Mouse (Mus musculus): ENCODE results near the gene Cnpy1. TPM values are rescaled to one million over a fixed set of nuclear protein-coding genes. Genes with fewer than 3 reads are reported as not detected.

The Cnpy1 gene
- not detected for total RNA-seq (2021)

- intact Hi-C loops (cut with DNase I) = no loop called here
- DNase-seq = no peak
Measured at GRCm38 (mm10) chr5:28245574-28245973, at the start of gene Cnpy1. Gene Cnpy1, minus strand, starts transcription at chr5:28245806.

DNA sequence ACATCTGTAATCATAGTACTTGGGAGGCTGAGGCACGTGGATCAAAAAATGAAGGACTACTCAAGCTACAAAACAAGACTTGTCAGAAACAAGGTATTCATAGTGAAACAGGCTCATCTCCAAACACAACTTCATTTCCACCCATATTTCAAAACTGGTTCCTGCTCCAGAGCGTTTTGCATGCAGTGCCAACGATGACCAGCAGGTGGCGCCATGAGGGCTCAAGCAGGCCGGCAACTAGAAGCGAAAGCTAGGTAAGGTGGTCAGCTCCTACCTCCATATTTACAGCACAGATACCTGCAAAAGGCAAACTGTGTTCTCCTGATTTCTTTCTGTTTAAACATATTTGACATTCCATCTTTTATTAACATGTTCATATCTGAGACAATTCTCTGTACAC is 48.4 kb upstream of the Cnpy1 start:
- DNase-seq = peak; percentile 85 to 93
- intact Hi-C loops (cut with DNase I) = loop anchor here (1.0 kb wide), 1 partner anchor 94 kb away; no protein-coding TSS in a partner anchor

DNA sequence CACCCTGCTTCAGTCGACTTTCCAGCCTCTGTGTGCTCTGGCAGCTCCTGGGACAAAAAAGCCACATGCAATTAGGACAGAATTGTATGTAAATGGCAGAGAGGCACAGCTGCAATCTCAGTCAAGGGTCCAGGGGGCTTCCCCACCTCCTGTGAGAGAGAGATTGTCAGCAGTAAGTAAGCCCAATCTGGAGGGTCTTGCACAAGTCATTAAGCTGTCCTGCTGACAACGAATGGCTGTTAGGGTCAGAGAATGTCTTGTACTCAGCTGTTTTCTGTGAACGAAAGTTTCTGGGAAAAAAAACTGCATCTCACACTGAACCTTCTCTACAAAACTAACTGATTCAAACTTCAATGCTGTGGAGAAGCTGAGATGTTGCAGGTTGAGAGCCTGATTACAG is 46.7 kb upstream of the Cnpy1 start:
- DNase-seq = no peak
- intact Hi-C loops (cut with DNase I) = no loop called here

DNA sequence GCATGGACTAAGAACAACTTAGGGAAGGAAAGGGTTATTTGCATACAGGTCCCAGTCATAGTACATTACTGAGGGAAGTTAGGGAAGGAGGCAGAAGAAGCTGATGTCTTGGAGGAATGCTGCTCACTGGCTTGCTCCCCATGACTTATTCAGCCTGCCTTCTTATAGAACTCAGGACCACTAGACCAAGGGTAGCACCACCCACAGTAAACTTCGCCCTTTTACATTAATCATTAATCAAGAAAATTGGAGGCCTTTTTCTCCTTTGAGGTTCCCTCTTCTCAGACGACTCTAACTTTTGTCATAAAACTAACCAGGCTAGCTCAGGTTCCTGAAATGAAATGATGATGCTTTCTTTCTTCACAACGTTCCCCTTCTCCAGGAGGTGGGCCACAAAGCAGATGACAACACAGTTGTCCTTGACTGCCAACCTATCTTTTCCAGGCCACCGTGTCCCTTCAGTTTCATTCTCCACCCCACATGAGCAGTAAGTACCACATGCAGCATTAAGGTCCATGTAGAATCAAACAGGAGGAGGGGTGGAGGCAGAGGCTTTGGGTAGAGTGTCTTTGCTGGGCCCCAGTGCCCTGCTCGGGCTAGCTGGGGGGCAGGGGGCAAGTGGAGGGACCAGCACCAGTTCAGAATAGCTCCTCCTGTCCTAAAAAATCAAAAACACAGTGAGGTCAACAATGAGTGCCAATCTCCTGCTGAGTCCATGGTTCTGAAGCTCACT is 45.7 kb upstream of the Cnpy1 start:
- no peak for DNase-seq
- intact Hi-C loops (cut with DNase I) = no loop called here

DNA sequence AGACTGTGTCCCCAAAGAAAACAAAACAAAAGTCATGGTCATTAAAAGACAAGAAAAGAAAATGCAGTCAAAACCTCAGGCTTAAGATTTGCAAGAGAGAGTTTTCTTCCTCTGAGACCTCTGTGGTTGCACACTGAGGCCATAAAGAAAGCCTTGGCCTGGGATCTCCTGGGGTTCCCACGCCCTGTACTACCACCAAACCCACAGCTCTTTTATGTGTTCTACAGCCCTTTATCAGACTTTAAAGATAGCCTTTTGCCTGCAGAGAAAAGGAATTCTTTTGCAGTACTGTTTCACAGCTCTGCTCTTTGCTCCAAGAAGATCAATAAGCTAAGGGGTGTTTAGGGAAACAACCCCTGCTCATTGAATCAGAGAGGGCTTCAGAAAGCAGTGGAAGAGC is 45.0 kb upstream of the Cnpy1 start:
- intact Hi-C loops (cut with DNase I) = no loop called here
- DNase-seq = no peak

DNA sequence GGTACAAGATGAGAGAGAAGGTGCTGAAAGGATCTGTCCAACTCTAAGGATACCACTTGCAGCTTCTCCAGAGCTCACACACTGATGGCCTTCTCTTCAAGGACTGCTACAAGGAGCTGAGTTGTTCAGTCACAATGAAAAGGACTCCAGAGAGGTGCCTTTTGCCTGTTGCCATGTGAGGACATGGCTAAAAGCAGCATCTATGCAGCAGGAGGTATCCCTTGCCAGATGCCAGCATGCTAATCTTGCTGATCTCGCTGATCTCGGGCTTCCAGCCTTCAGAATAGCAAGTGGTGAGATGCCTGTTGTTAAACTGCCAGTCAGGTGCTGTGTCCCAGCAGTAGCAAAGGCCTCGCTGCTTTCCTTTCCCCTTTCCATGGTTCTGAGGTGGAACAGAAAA is 43.5 kb upstream of the Cnpy1 start:
- intact Hi-C loops (cut with DNase I) = no loop called here
- no peak for DNase-seq

GRCm38 (mm10) chr5:28277279-28277678 is 31.7 kb upstream of the Cnpy1 start:
- intact Hi-C loops (cut with DNase I) = no loop called here

GRCm38 (mm10) chr5:28272836-28273235 is 27.2 kb upstream of the Cnpy1 start:
- no peak for DNase-seq
- intact Hi-C loops (cut with DNase I) = no loop called here

More at GRCm38 (mm10) chr5:28277279-28277678, 31.7 kb upstream of the Cnpy1 start:
- DNase-seq = no peak

DNA sequence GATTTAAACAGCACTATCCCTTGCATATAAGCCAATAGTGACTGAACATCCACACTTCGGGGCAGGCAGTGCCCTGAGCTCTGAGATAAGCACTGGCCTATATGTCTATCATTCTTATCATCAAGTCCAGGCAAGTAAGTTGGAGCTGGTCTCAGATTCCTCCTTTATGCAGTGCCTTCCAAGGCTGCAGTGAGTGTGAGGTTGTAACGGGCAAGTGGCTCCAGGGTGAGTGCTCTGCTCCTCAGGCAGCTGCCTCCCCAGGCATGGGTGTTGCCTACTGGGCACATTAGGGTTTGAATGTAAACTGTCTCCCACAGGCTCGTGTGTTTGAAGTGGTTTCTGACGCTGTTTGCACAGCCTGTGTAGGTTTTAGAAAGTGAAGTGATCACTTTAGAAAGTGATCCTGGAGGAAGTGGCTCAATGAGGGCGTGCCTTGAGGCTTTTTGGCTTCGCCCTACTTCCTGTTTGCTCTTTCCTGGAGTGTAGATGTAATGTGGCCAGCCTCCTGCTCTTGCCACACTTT is 23.9 kb upstream of the Cnpy1 start:
- intact Hi-C loops (cut with DNase I) = no loop called here
- DNase-seq = no peak

DNA sequence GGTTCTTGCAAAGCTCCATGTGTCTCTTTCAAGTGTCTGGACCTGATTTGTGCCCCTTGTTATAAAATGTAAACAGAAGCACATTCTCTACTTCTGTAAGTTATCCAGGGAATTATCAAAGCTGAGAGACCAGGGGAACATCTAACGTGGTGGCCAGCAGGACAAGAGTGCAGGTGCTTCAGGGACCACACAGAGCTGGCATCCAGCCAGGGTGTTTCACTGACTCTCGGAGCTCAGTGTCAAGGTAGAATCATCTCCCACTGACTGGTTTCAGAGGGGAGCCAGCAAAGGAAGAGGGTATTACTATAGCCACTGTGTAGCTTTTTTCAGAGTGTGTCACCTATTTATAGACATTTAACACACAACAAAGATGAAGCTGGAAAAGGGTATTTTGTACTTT is 22.0 kb upstream of the Cnpy1 start:
- intact Hi-C loops (cut with DNase I) = no loop called here
- no peak for DNase-seq

GRCm38 (mm10) chr5:28265653-28266052 is 20.0 kb upstream of the Cnpy1 start:
- intact Hi-C loops (cut with DNase I) = no loop called here
- DNase-seq = no peak

DNA sequence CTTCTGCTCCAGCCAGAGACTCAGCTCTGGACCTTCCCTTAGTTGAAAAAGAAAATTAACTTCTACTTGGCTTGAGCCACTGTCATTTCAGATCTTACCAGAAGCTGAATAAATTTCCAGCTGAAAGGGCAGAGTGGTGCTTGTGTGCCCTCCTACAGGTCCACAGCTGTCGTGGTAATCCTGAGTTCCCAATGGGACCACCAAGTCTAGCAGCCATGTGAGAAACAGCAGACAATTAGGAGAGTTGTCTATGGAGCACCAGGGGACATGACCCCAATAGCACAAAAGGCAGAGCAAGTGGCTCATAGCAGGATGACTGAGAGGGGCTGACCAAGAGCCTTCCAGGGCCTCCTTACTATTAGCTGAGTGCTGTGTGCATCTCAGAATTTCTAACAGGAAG is 18.2 kb upstream of the Cnpy1 start:
- intact Hi-C loops (cut with DNase I) = no loop called here

GRCm38 (mm10) chr5:28262070-28262469 is 16.5 kb upstream of the Cnpy1 start:
- intact Hi-C loops (cut with DNase I) = no loop called here
- DNase-seq = no peak

More for the DNA sequence above, 18.2 kb upstream of the Cnpy1 start:
- DNase-seq = no peak

- intact Hi-C loops (cut with DNase I) = no loop called here
- DNase-seq = no peak
Measured at GRCm38 (mm10) chr5:28259939-28260338, 14.3 kb upstream of the Cnpy1 start.

GRCm38 (mm10) chr5:28259385-28259784 is 13.8 kb upstream of the Cnpy1 start:
- no peak for DNase-seq
- intact Hi-C loops (cut with DNase I) = no loop called here

DNA sequence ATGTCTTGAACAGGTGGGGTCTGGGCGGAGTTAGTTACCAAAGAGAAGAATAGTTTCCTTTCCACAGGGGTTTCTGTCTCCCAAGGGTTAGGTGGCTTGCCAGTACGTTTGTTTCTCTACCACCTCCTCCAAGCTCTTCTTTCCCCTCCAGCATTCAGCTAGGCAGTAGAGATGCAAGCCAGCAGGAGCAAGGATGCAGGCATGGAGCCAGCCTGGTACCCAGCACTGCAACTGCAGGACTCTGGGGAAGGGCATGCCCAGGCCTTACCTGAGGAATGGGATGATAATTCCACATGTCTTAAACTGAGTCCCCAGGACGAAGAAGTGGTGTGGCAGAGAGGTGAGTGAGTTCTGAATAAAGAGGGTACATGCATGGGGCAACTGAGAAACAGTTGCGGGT is 12.2 kb upstream of the Cnpy1 start:
- DNase-seq = no peak
- intact Hi-C loops (cut with DNase I) = no loop called here

- intact Hi-C loops (cut with DNase I) = no loop called here
- no peak for DNase-seq
Measured at GRCm38 (mm10) chr5:28252999-28253398, 7.4 kb upstream of the Cnpy1 start.

DNA sequence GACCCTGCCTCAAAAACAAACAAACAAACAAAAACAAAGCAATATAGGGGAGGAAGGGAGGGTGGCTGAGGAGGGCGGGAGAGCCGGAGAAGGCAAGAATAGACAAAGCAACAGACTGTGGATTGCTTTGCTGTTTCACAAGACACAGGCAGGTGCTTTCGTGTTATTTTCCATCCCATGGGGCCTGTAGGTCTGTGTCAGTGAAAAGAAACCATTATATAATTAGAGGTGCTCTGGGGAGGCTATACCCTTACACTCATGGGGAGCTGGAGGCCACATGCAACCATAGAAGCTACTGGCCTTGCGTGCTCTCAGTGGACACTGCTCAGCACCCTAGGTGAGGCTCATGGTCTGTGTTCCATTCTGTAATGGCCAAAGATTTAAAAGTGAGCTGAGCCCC is 6.7 kb upstream of the Cnpy1 start:
- no peak for DNase-seq
- intact Hi-C loops (cut with DNase I) = no loop called here

GRCm38 (mm10) chr5:28251211-28251764 is 5.7 kb upstream of the Cnpy1 start:
- no peak for DNase-seq
- intact Hi-C loops (cut with DNase I) = no loop called here

DNA sequence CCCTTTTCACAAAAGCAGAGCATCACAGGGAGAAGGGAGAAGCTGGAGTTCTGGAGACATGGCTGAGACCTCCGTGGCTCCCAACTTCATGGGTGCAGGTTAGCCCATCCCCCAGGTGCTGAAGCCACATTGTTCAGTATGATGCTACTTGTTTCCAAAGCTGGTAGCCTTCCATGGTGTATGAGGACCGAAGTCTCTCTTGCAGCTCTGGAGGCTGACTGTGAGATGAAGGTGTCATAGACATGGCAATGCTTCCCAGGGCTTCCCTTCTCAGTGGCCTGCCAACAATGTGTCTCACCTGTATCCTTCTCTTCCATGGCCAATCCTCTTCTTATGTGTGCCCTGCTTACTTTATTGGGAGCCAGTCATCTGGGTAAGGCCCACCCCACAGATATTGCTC is 4.9 kb upstream of the Cnpy1 start:
- intact Hi-C loops (cut with DNase I) = no loop called here
- DNase-seq = no peak

DNA sequence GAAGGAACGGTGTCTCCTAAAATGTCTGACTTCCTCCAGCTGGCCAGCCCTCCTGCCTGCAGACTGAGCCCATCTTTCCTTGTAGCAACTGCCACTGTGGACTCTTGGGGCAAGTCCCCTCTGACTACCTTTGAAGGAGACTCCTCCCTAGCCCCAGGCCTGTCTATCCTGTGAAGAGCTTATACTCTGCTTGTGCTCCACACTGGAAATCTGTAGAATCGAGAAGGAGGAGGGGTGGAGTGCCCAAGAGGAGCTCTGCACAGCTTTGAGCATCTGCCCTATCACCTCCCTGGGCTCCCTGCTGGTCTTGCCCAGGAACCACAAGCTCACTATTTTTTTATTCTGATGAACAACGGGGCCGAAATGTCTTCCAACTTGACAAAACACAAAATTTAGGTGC is 485 bp downstream of the Cnpy1 start:
- no peak for DNase-seq
- intact Hi-C loops (cut with DNase I) = no loop called here

DNA sequence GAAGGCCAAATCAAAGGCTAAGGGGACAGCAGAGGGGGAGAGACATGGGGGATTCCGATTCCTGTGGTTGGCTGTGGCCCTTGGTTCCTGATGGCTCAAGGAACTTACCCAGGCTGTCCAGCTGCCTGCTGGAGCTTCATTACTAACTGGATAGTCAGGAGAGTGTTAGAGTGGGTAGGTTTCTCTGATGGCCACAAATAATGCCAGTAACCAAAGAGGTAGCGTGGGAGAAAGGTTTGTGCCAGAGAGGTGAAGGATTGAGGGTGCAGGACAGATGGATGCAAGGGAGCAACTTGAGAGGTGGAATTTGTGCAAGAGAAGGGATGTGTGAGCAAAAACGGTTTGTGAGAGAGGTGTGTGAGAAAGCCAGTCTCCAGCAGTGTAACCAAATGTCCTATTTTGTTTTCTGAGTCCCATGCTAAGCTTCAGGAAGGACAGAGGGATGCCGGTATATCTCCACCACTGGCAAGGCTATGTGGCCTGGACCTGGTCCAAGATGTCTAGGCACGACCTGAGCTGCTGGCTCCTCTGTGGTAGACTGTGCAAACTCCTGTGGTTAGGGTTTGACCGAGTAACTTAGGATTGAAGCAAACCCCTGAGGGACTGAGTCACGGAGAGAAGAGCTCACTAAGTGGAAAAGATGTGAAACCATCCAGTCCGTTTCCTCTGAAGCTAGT is 2.0 kb downstream of the Cnpy1 start:
- DNase-seq = no peak
- intact Hi-C loops (cut with DNase I) = no loop called here
